Mouse (Mus musculus): ENCODE measurements around the gene Utrn.

- TF ChIP-seq CTCF (IDR thresholded peaks at IDR 0.05): no peak
- TF ChIP-seq EP300 (IDR thresholded peaks at IDR 0.05): no peak
These were observed 316.3 kb downstream of the Utrn start for GRCm38 (mm10) chr10:12552890-12553278.

All from lung, postnatal 0 days (tissue).